Comparison of ENCODE assay signal across 2 mouse cellular contexts in genomic region chr13:70836246-70836645, GRCm38 (mm10).
TF ChIP-seq lines count a peak whose summit lies in the region.

No protein-coding gene starts in this region.

TF ChIP-seq in CH12.LX, 34 proteins besides CTCF, POLR2A, EP300 and RAD21:
- no peak for TF ChIP-seq PAX5 (IDR thresholded peaks at IDR 0.05; ENCODE audit: low read length)
- no peak for TF ChIP-seq NELFE (IDR thresholded peaks at IDR 0.05; ENCODE audit: low read depth, low read length)
- TF ChIP-seq IRF4 (IDR thresholded peaks at IDR 0.05; ENCODE audit: low read depth, low read length): no peak
- no peak for TF ChIP-seq POLR2AphosphoS2 (IDR thresholded peaks at IDR 0.05; ENCODE audit: low read depth, low read length)
- no peak for TF ChIP-seq ELF1 (IDR thresholded peaks at IDR 0.05; ENCODE audit: low read depth, low read length)
- no peak for TF ChIP-seq MXI1 (IDR thresholded peaks at IDR 0.05; ENCODE audit: low read depth, low read length)
- TF ChIP-seq RCOR1 (conservative IDR thresholded peaks at IDR 0.05; ENCODE audit: low read depth, low read length): no peak
- TF ChIP-seq BHLHE40 (IDR thresholded peaks at IDR 0.05; ENCODE audit: low read depth, low read length): 0 out of 2 replicates have a peak, but pooled peaks have one; percentile 11
- peak; percentile 60; the same call in 1 of the 2 replicates for TF ChIP-seq MAFK (IDR thresholded peaks at IDR 0.05; ENCODE audit: insufficient replicate concordance, low read length)
- no peak for TF ChIP-seq UBTF (IDR thresholded peaks at IDR 0.05; ENCODE audit: low read depth, low read length)
- no peak for TF ChIP-seq MEF2A (IDR thresholded peaks at IDR 0.05; ENCODE audit: borderline replicate concordance, low read depth, low read length)
- TF ChIP-seq ETS1 (conservative IDR thresholded peaks at IDR 0.05; ENCODE audit: low read depth, low read length): no peak
- TF ChIP-seq NRF1 (IDR thresholded peaks at IDR 0.05; ENCODE audit: low read depth, low read length): no peak
- TF ChIP-seq MAX (IDR thresholded peaks at IDR 0.05; ENCODE audit: low read length): no peak
- TF ChIP-seq MYC (IDR thresholded peaks at IDR 0.05; ENCODE audit: low read depth, low read length): no peak
- no peak for TF ChIP-seq ZKSCAN1 (IDR thresholded peaks at IDR 0.05; ENCODE audit: borderline replicate concordance, low read depth, low read length)
- no peak for TF ChIP-seq MAZ (IDR thresholded peaks at IDR 0.05; ENCODE audit: low read depth, low read length)

TF ChIP-seq in myocyte, 11 proteins besides CTCF, POLR2A, EP300 and RAD21:
- TF ChIP-seq REST (IDR thresholded peaks at IDR 0.05; ENCODE audit: insufficient read depth, insufficient read length): no peak
- TF ChIP-seq MYOD1 (IDR thresholded peaks at IDR 0.05; ENCODE audit: control insufficient read depth in 1 of 3, insufficient read length in 2 of 3, low read depth in 2 of 3): peak; percentile 70 to 83 (median 76)
